Mouse (Mus musculus): ENCODE data around the gene Hsd17b3. TPM values are rescaled to one million over a fixed set of nuclear protein-coding genes. Genes with fewer than 3 reads are reported as not detected.

Gene Hsd17b3
- polyA plus RNA-seq (2015; fragmentation: Nextera tagmentation; extraction: Ambion mirVana) = not detected in 2 replicates

GRCm38 (mm10) chr13:64089130-64089529 lies at the start of gene Hsd17b3:
TSS of gene Hsd17b3 (minus strand) at chr13:64089230.
- no peak for ATAC-seq (ENCODE audit: insufficient number of reproducible peaks, low FRiP score, low TSS enrichment, low read depth)
- WGBS = 80% methylated on average over 4 of the region's 4 CpGs

DNA sequence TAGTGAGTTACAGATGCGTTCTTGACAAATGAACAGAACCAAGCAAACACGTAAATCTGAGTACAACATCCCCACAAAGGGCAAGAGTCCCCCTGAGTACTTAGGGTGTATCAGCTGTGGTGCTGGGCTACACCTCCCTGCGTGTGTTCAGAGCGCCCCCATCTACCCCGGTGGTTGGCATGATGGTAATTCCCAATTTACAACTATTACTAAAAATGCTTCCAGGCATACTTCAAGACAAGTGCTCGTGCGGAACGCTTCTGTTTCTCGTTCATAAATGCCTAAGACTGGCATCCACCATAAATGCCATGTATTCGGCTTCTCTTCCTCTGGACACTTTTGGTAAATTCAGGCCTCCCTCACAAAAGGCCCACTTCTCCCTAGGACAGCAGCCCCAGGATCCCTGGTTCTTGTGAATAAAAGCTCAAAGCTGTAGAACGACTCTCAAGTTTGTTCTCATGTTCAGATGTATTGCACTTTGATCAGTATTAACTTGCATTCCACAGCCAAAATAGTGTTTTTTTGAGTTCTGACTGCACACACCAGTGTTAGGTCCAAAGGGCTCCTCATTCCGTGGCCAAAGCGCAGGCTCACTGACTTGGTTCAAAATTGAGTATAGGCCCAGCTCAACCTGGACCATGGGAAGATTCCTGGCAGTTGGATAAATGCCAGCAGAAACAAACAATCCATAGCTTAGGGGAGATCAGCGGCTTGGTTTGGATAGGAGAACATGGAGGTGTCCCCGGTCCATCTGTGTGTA lies 40.8 kb upstream of the Hsd17b3 start:
- Histone ChIP-seq H3K27me3 (no peaks in the 10 kb centered on the region), H3K4me2 (replicated peaks) (peak overlapping the region; percentile 78), H3K4me3 (replicated peaks) (peak overlapping the region; percentile 60), H3K9ac (peak overlapping the region; percentile 33), H3K27ac (replicated peaks) (peak overlapping the region; percentile 79), H3K9me3 (replicated peaks) (no peaks in the 10 kb centered on the region), H3K36me3 (no peaks in the 10 kb centered on the region), H3K4me1 (0 out of 2 replicates have a peak, but pooled peaks cover 2% of the 10 kb centered on the region)
- peak; percentile 79 for ATAC-seq (ENCODE audit: insufficient number of reproducible peaks, low FRiP score, low TSS enrichment, low read depth)
- 31% methylated on average over 15 of the region's 15 CpGs for WGBS

More at GRCm38 (mm10) chr13:64089130-64089529, at the start of gene Hsd17b3:
- Histone ChIP-seq H3K4me1 (0 out of 2 replicates have a peak, but pooled peaks cover 4% of the 10 kb centered on the region), H3K27me3 (no peaks in the 10 kb centered on the region), H3K36me3 (no peaks in the 10 kb centered on the region), H3K27ac (replicated peaks) (no peak within 1 kb of the TSS), H3K9ac (no peak within 1 kb of the TSS), H3K4me2 (replicated peaks) (no peak within 1 kb of the TSS), H3K9me3 (replicated peaks) (no peaks in the 10 kb centered on the region), H3K4me3 (replicated peaks) (no peak within 1 kb of the TSS)

DNA sequence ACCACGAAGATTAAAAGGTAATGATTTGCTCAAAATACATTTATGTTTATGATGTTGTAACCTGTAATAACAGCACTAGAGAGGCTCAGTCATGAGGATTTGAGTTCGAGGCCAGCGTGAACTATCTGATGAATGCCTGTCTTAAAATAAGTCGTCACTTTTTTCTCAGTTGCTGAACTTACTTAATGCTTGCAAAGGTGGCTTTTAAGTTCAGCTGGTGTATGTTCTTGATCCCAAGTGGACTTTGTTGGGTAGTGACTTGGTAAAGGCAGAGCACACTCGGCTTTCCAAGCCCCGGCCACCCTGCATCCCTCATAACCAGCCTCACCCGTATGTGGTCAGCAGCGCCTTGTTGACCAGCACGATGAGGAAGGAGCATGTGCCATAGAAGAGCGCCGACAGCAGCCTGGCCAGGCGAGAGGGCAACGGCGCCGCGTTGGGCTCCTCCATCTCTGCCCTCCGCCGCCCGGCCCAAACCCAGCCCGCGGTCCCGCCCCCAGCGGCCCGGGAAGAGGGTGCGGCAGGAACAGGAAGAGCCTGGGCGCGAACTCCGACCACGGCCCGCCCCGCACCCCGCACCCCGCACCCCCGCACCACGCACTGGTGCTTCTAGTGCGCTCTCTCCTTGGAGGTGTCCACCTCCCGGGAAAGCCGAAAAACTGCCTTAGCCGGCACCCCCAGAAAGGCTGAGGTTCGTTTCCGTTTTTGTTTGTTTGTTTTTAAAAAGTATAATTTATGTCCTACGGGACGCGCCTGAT lies 40.0 kb upstream of the Hsd17b3 start, which contains the start of gene Slc35d2:
TSS of gene Slc35d2 (minus strand) at position 511 of the 758 bp plus-strand sequence.
- peak within 1 kb of the TSS; percentile 78 for H3K4me2 ChIP-seq (replicated peaks)
- peak; percentile 83 for ATAC-seq (ENCODE audit: insufficient number of reproducible peaks, low FRiP score, low TSS enrichment, low read depth)
- 6% methylated on average over 44 of the region's 44 CpGs for WGBS
- H3K4me1 ChIP-seq = 0 out of 2 replicates have a peak, but pooled peaks cover 2% of the 10 kb centered on the region
- H3K27ac ChIP-seq (replicated peaks) = peak within 1 kb of the TSS; percentile 79
- no peaks in the 10 kb centered on the region for H3K36me3 ChIP-seq
- H3K4me3 ChIP-seq (replicated peaks) = peak within 1 kb of the TSS; percentile 60
- peak within 1 kb of the TSS; percentile 33 for H3K9ac ChIP-seq
- H3K27me3 ChIP-seq = no peaks in the 10 kb centered on the region
- no peaks in the 10 kb centered on the region for H3K9me3 ChIP-seq (replicated peaks)

DNA sequence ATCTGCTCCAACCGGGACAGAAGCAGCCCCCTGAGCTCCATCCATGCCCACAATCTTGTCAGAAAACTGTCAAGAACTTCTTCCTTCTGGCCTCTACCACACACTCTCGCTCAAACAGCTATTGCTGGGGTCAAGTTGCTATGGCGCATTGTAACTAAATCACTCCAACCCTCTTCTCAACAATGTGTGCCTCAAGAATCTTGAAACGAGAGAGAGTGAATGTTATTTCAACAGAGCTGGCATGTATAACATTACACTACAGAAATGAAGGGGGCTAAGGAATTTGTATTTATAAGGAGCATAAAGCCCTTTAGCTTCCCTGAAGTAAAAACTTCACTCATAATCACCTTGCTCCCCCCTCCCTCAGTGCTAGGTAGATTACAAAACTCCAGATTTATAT lies 37.3 kb upstream of the Hsd17b3 start:
- no peak overlapping the region for H3K27ac ChIP-seq (replicated peaks)
- no peaks in the 10 kb centered on the region for H3K36me3 ChIP-seq
- WGBS = 55% methylated on average over 4 of the region's 4 CpGs
- 0 out of 2 replicates have a peak, but pooled peaks cover 2% of the 10 kb centered on the region for H3K4me1 ChIP-seq
- no peaks in the 10 kb centered on the region for H3K9me3 ChIP-seq (replicated peaks)
- H3K9ac ChIP-seq = no peak overlapping the region
- no peak for ATAC-seq (ENCODE audit: insufficient number of reproducible peaks, low FRiP score, low TSS enrichment, low read depth)
- H3K4me3 ChIP-seq (replicated peaks) = no peak overlapping the region
- no peak overlapping the region for H3K4me2 ChIP-seq (replicated peaks)
- H3K27me3 ChIP-seq = no peaks in the 10 kb centered on the region

GRCm38 (mm10) chr13:64124886-64125285 lies 35.9 kb upstream of the Hsd17b3 start:
- ATAC-seq (ENCODE audit: insufficient number of reproducible peaks, low FRiP score, low TSS enrichment, low read depth) = no peak
- Histone ChIP-seq H3K9me3 (replicated peaks) (no peaks in the 10 kb centered on the region), H3K4me3 (replicated peaks) (no peak overlapping the region), H3K9ac (no peak overlapping the region), H3K36me3 (no peaks in the 10 kb centered on the region), H3K4me2 (replicated peaks) (no peak overlapping the region), H3K4me1 (0 out of 2 replicates have a peak, but pooled peaks cover 2% of the 10 kb centered on the region), H3K27ac (replicated peaks) (no peak overlapping the region), H3K27me3 (no peaks in the 10 kb centered on the region)
- 94% methylated on average over 6 of the region's 6 CpGs for WGBS

- no peak overlapping the region for H3K27ac ChIP-seq (replicated peaks)
- no peak overlapping the region for H3K9ac ChIP-seq
- H3K4me1 ChIP-seq = no peaks in the 10 kb centered on the region
- H3K4me2 ChIP-seq (replicated peaks) = no peak overlapping the region
- ATAC-seq (ENCODE audit: insufficient number of reproducible peaks, low FRiP score, low TSS enrichment, low read depth) = no peak
- no peaks in the 10 kb centered on the region for H3K27me3 ChIP-seq
- H3K9me3 ChIP-seq (replicated peaks) = no peaks in the 10 kb centered on the region
- no peak overlapping the region for H3K4me3 ChIP-seq (replicated peaks)
- no peaks in the 10 kb centered on the region for H3K36me3 ChIP-seq
- 28% methylated on average over 6 of the region's 6 CpGs for WGBS
These were observed 34.6 kb upstream of the Hsd17b3 start for GRCm38 (mm10) chr13:64123491-64124188.

GRCm38 (mm10) chr13:64120760-64121159 lies 31.7 kb upstream of the Hsd17b3 start:
- Histone ChIP-seq H3K4me1 (no peaks in the 10 kb centered on the region), H3K9me3 (replicated peaks) (no peaks in the 10 kb centered on the region), H3K27ac (replicated peaks) (no peak overlapping the region), H3K4me2 (replicated peaks) (no peak overlapping the region), H3K9ac (no peak overlapping the region), H3K4me3 (replicated peaks) (no peak overlapping the region), H3K27me3 (no peaks in the 10 kb centered on the region), H3K36me3 (no peaks in the 10 kb centered on the region)
- no peak for ATAC-seq (ENCODE audit: insufficient number of reproducible peaks, low FRiP score, low TSS enrichment, low read depth)
- WGBS = 54% methylated on average over 4 of the region's 4 CpGs

DNA sequence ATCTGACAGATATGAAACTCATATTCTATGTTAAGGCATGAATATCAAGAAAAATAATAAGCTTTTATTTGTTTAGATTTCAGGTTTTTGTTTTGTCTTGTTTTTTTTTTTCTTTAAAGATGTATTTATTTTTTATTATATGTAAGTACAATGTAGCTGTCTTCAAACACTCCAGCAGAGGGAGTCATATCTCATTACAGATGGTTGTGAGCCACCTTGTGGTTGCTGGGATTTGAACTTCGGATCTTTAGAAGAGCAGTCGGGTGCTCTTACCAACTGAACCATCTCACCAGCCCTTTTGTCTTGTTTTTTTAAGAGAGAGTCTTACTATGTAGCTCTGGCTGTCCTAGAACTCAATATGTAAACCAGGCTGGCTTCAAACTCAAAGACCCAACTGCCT lies 28.4 kb upstream of the Hsd17b3 start:
- 55% methylated on average over 2 of the region's 2 CpGs for WGBS
- Histone ChIP-seq H3K4me3 (replicated peaks) (no peak overlapping the region), H3K36me3 (no peaks in the 10 kb centered on the region), H3K4me1 (no peaks in the 10 kb centered on the region), H3K9ac (no peak overlapping the region), H3K4me2 (replicated peaks) (no peak overlapping the region), H3K9me3 (replicated peaks) (no peaks in the 10 kb centered on the region), H3K27me3 (no peaks in the 10 kb centered on the region), H3K27ac (replicated peaks) (0 out of 2 replicates have a peak overlapping the region, but pooled peaks have one; percentile 0)
- no peak for ATAC-seq (ENCODE audit: insufficient number of reproducible peaks, low FRiP score, low TSS enrichment, low read depth)

DNA sequence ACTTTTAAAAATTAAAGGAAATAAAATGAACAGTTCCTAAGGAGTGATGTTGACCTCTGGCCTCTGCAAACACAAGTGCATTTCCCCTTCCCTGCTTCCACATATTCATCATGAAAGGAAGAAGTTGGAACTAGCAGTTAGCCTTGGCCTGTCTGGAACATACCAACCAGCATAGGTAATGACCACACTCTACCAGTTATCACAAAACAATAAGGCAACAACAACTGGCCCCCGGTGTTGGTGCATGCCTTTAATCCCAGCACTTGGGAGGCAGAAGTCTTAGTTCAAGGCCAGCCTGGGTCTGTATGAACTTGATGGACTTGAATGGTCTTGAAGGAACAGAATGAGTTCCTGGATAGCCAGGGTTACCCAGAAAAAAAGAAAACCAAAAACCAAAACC lies 21.4 kb upstream of the Hsd17b3 start:
- H3K9me3 ChIP-seq (replicated peaks) = no peaks in the 10 kb centered on the region
- no peaks in the 10 kb centered on the region for H3K27me3 ChIP-seq
- H3K4me2 ChIP-seq (replicated peaks) = no peak overlapping the region
- no peak for ATAC-seq (ENCODE audit: insufficient number of reproducible peaks, low FRiP score, low TSS enrichment, low read depth)
- 0 out of 2 replicates have a peak, but pooled peaks cover 4% of the 10 kb centered on the region for H3K4me1 ChIP-seq
- H3K36me3 ChIP-seq = no peaks in the 10 kb centered on the region
- no peak overlapping the region for H3K9ac ChIP-seq
- no peak overlapping the region for H3K4me3 ChIP-seq (replicated peaks)
- H3K27ac ChIP-seq (replicated peaks) = no peak overlapping the region
- WGBS = 91% methylated on average over 1 of the region's 1 CpGs

DNA sequence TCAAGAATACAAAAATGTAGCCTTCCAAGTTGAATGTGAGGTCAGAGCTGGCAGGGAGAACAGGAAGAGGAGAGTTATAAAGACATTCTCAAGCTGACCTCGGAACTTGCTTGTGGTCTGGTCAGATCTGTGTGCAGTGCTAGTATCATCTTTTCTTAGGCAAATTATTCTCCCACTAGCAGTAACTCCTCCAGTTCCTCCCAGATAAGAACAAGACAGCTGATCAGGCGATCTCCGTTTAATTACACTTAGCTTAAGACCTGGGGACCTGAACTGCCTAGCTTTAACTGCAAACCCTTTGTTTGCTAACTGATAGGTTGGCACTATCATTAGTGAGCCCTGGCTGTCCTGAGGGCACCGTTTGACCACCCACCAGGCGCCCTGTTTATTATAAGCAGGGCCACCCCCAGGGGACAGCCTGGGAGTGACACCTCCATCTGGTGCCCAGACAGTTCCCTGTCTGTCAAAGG lies 19.4 kb upstream of the Hsd17b3 start:
- Histone ChIP-seq H3K4me2 (replicated peaks) (no peak overlapping the region), H3K9me3 (replicated peaks) (no peaks in the 10 kb centered on the region), H3K9ac (no peak overlapping the region), H3K4me3 (replicated peaks) (no peak overlapping the region), H3K36me3 (0 out of 2 replicates have a peak, but pooled peaks cover 3% of the 10 kb centered on the region), H3K27ac (replicated peaks) (no peak overlapping the region), H3K4me1 (0 out of 2 replicates have a peak, but pooled peaks cover 4% of the 10 kb centered on the region), H3K27me3 (no peaks in the 10 kb centered on the region)
- WGBS = 20% methylated on average over 5 of the region's 5 CpGs
- ATAC-seq (ENCODE audit: insufficient number of reproducible peaks, low FRiP score, low TSS enrichment, low read depth) = no peak

All from embryonic facial prominence, embryonic 15.5 days (tissue).